Mouse (Mus musculus) cortical plate, adult 2 months (tissue): ENCODE data around the gene Id3. TPM values are rescaled to one million over a fixed set of nuclear protein-coding genes. Genes with fewer than 3 reads are reported as not detected.

ENCODE experiments used
- H3K27ac ChIP-seq: fragments of 200-500 bp; 2 replicates; pipeline ENCODE4 v1.5.1; 2012; ENCODE audit warnings: low read length, control low read depth, inconsistent platforms; ENCODE audit not compliant: insufficient read depth
- H3K4me1 ChIP-seq: fragments of 200-500 bp; 2 replicates; pipeline ENCODE4 v1.6.1; 2011; ENCODE audit warnings: low read length; ENCODE audit not compliant: control insufficient read depth, insufficient read depth
- H3K4me3 ChIP-seq: fragments of 200-500 bp; 2 replicates; pipeline ENCODE4 v1.5.1; 2011; ENCODE audit warnings: mild to moderate bottlenecking, low read length, control low read depth; ENCODE audit not compliant: insufficient read depth
- CTCF ChIP-seq: fragments of 200-500 bp; IDR thresholded peaks from 2 replicates; pipeline ENCODE4 v1.5.1; 2011; ENCODE audit warnings: mild to moderate bottlenecking, control low read depth, low read length; ENCODE audit not compliant: insufficient read depth; ENCODE audit errors: extremely low read depth
- POLR2A ChIP-seq: fragments of 200-500 bp; IDR thresholded peaks from 2 replicates; pipeline ENCODE4 v1.6.1; 2011; ENCODE audit warnings: mild to moderate bottlenecking, low read length, control low read depth; ENCODE audit not compliant: insufficient read depth; ENCODE audit errors: extremely low read depth
- polyA plus RNA-seq: library from polyadenylated mRNA; depleted of rRNA; stranded (reverse); fragments of >200 nt; gene quantifications from 2 replicates; pipeline ENCODE4 v1.2.3, GENCODE M21; 2012; rRNA removed

Id3 gene
- polyA plus RNA-seq, 1 experiment: 82.9 TPM

GRCm38 (mm10) chr4:136181367-136181766 is 38.1 kb downstream of the Id3 start:
- TF ChIP-seq POLR2A (no peak), CTCF (0 out of 2 replicates have a peak, but pooled peaks have one; percentile 6)

GRCm38 (mm10) chr4:136185375-136185774 is 42.1 kb downstream of the Id3 start:
- TF ChIP-seq POLR2A (no peak), CTCF (no peak)
- Histone ChIP-seq H3K27ac (no peak overlapping the region), H3K4me1 (no peaks in the 10 kb centered on the region), H3K4me3 (no peak overlapping the region)

More at GRCm38 (mm10) chr4:136181367-136181766, 38.1 kb downstream of the Id3 start:
- Histone ChIP-seq H3K4me3 (no peak overlapping the region), H3K4me1 (no peaks in the 10 kb centered on the region), H3K27ac (no peak overlapping the region)

GRCm38 (mm10) chr4:136186315-136186714 is 43.0 kb downstream of the Id3 start:
- TF ChIP-seq POLR2A (no peak), CTCF (no peak)
- no peak overlapping the region for H3K27ac ChIP-seq
- no peaks in the 10 kb centered on the region for H3K4me1 ChIP-seq
- H3K4me3 ChIP-seq: no peak overlapping the region

- Histone ChIP-seq H3K4me1 (no peaks in the 10 kb centered on the region), H3K27ac (no peak overlapping the region), H3K4me3 (no peak overlapping the region)
- TF ChIP-seq CTCF (no peak), POLR2A (no peak)
These were observed 43.6 kb downstream of the Id3 start for GRCm38 (mm10) chr4:136186739-136187472.

GRCm38 (mm10) chr4:136188973-136189737 is 45.9 kb downstream of the Id3 start:
- H3K4me1 ChIP-seq: no peaks in the 10 kb centered on the region
- H3K4me3 ChIP-seq: no peak overlapping the region
- no peak overlapping the region for H3K27ac ChIP-seq
- peak; percentile 16; the same call in 1 of the 2 replicates for TF ChIP-seq CTCF
- no peak for TF ChIP-seq POLR2A

- Histone ChIP-seq H3K4me3 (no peak overlapping the region), H3K27ac (no peak overlapping the region), H3K4me1 (no peaks in the 10 kb centered on the region)
- TF ChIP-seq CTCF: no peak
- no peak for TF ChIP-seq POLR2A
These were observed 46.6 kb downstream of the Id3 start for GRCm38 (mm10) chr4:136189912-136190311.

- no peak overlapping the region for H3K27ac ChIP-seq
- TF ChIP-seq CTCF (no peak), POLR2A (no peak)
- H3K4me1 ChIP-seq: no peaks in the 10 kb centered on the region
- H3K4me3 ChIP-seq: no peak overlapping the region
These were observed 50.3 kb downstream of the Id3 start for GRCm38 (mm10) chr4:136193571-136193970.

- no peak overlapping the region for H3K27ac ChIP-seq
- H3K4me1 ChIP-seq: no peaks in the 10 kb centered on the region
- no peak overlapping the region for H3K4me3 ChIP-seq
- TF ChIP-seq CTCF: no peak
- TF ChIP-seq POLR2A: no peak
These were observed 51.7 kb downstream of the Id3 start for GRCm38 (mm10) chr4:136195029-136195428.

Other genes with a start within 250 kb of the Id3 start
- 0.11 and 0.15 TPM in 2 replicates for gene Cnr2, start 248.1 kb upstream of the Id3 start, polyA plus RNA-seq
- gene Fuca1, start 222.8 kb upstream of the Id3 start, polyA plus RNA-seq: 36.9 and 37.8 TPM in 2 replicates
- gene Hmgcl, start 197.0 kb upstream of the Id3 start, polyA plus RNA-seq: 46.4 and 50.5 TPM in 2 replicates
- 35.9 and 38.9 TPM in 2 replicates for gene Gale, start 179.8 kb upstream of the Id3 start, polyA plus RNA-seq
- gene Lypla2, start 170.9 kb upstream of the Id3 start, polyA plus RNA-seq: 98.6 and 108 TPM in 2 replicates
- 103 and 110 TPM in 2 replicates for gene Pithd1, start 156.2 kb upstream of the Id3 start, polyA plus RNA-seq
- gene Eloa, start 121.7 kb upstream of the Id3 start, polyA plus RNA-seq: 16.5 and 16.8 TPM in 2 replicates
- 511 and 520 TPM in 2 replicates for gene Rpl11, start 90.1 kb upstream of the Id3 start, polyA plus RNA-seq
- gene E2f2, start 28.9 kb downstream of the Id3 start, polyA plus RNA-seq: 0.67 and 0.78 TPM in 2 replicates
- 2.9 and 3.2 TPM in 2 replicates for gene Asap3, start 62.9 kb downstream of the Id3 start, polyA plus RNA-seq
- 0.53 and 0.92 TPM in 2 replicates for gene Tcea3, start 104.2 kb downstream of the Id3 start, polyA plus RNA-seq
- gene Zfp46, start 141.2 kb downstream of the Id3 start, polyA plus RNA-seq: 61.6 and 72.2 TPM in 2 replicates
- 59.9 and 60.2 TPM in 2 replicates for gene Hnrnpr, start 167.4 kb downstream of the Id3 start, polyA plus RNA-seq